Comparison of ENCODE assay signal across 27 mouse cellular contexts in genomic region chr7:140853386-140853785, GRCm38 (mm10). TPM values are rescaled to one million over a fixed set of nuclear protein-coding genes. Genes with fewer than 3 reads are reported as not detected.
A peak's percentile ranks its signal among the peaks of the same experiment; 100 is the strongest.
DNase-seq lines count a peak whose midpoint lies in the region; ATAC-seq and TF ChIP-seq lines count a peak whose summit lies in the region.
"Had no signal": no experiment of that assay in that cellular context is flagged by ENCODE, and none has a peak within 500 bp of the region (broad histone marks: within the 10 kb centered on the region; RNA-seq: fewer than 3 reads in every experiment).

No protein-coding gene starts in this region.

- 0 out of 2 replicates have a peak overlapping the region, but pooled peaks have one; percentile 25 for H3K9ac ChIP-seq in liver, embryonic 11.5 days (ENCODE audit: low read depth, low read length)
- H3K9ac ChIP-seq: embryonic facial prominence, embryonic 12.5 days; forebrain, postnatal 0 days; heart, embryonic 15.5 days; liver, embryonic 14.5 days; neural tube, embryonic 13.5 days had no signal

- H3K4me2 ChIP-seq in liver, embryonic 11.5 days, result no peak overlapping the region
- H3K4me2 ChIP-seq: embryonic facial prominence, embryonic 12.5 days; heart, embryonic 15.5 days; midbrain, embryonic 11.5 days; neural tube, embryonic 13.5 days had no signal

- TF ChIP-seq POLR2A in testis, adult 2 months (IDR thresholded peaks at IDR 0.05; ENCODE audit: control insufficient read depth, low read depth, low read length), result 0 out of 2 replicates have a peak, but pooled peaks have one; percentile 14

- no peaks in the 10 kb centered on the region for H3K27me3 ChIP-seq in testis, adult 2 months (ENCODE audit: control insufficient read depth, insufficient read depth, low read length)
- no peaks in the 10 kb centered on the region for H3K27me3 ChIP-seq in liver, embryonic 11.5 days (replicated peaks; ENCODE audit: control insufficient read depth, insufficient read depth, low read length)
- no peaks in the 10 kb centered on the region for H3K27me3 ChIP-seq in limb, embryonic 10.5 days (ENCODE audit: low read depth, poor library complexity, severe bottlenecking)
- peaks cover under 1% of the 10 kb centered on the region; the same call in 1 of the 2 replicates for H3K27me3 ChIP-seq in heart, embryonic 10.5 days (ENCODE audit: insufficient read depth, poor library complexity, severe bottlenecking)
- H3K27me3 ChIP-seq: embryonic facial prominence, embryonic 12.5 days; heart, embryonic 15.5 days; neural tube, embryonic 13.5 days had no signal

- no peak for TF ChIP-seq CTCF in gastrocnemius, adult 2 months (IDR thresholded peaks at IDR 0.05)
- TF ChIP-seq CTCF in testis, adult 2 months (IDR thresholded peaks at IDR 0.05; ENCODE audit: control insufficient read depth, insufficient read depth, insufficient replicate concordance, low read depth, low read length), result no peak

- ATAC-seq in liver, embryonic 11.5 days (replicated peaks; ENCODE audit: low FRiP score), result no peak
- ATAC-seq: forebrain, postnatal 0 days; hindbrain, postnatal 0 days had no signal

- intact Hi-C loops in gastrocnemius, adult 2 months (cut with DNase I), result no loop called here

- no peaks in the 10 kb centered on the region for H3K36me3 ChIP-seq in testis, adult 2 months (ENCODE audit: control insufficient read depth, insufficient read depth, low read length)
- H3K36me3 ChIP-seq in liver, embryonic 11.5 days (ENCODE audit: control insufficient read depth, insufficient read depth, low read length), result peaks cover 23% of the 10 kb centered on the region
- H3K36me3 ChIP-seq in limb, embryonic 10.5 days, result peaks cover 38% of the 10 kb centered on the region
- H3K36me3 ChIP-seq in heart, embryonic 10.5 days, result peaks cover 39% of the 10 kb centered on the region

- WGBS in liver, embryonic 11.5 days, result 78% methylated on average over 9 of the region's 9 CpGs
- WGBS in limb, embryonic 10.5 days, result 78% methylated on average over 9 of the region's 9 CpGs
- WGBS in heart, embryonic 10.5 days, result 84% methylated on average over 9 of the region's 9 CpGs

- no peak overlapping the region for H3K4me3 ChIP-seq in gastrocnemius, adult 2 months
- no peak overlapping the region for H3K4me3 ChIP-seq in testis, adult 2 months (ENCODE audit: control insufficient read depth, low read depth, low read length)
- no peak overlapping the region for H3K4me3 ChIP-seq in liver, embryonic 11.5 days (ENCODE audit: low read depth, low read length)
- no peak overlapping the region for H3K4me3 ChIP-seq in limb, embryonic 10.5 days
- H3K4me3 ChIP-seq in heart, embryonic 10.5 days, result no peak overlapping the region
- H3K4me3 ChIP-seq: embryonic facial prominence, embryonic 12.5 days; heart, embryonic 15.5 days; neural tube, embryonic 13.5 days had no signal

- no peaks in the 10 kb centered on the region for H3K9me3 ChIP-seq in liver, embryonic 11.5 days (ENCODE audit: control insufficient read depth, low read length)
- H3K9me3 ChIP-seq in limb, embryonic 10.5 days (replicated peaks), result no peaks in the 10 kb centered on the region
- no peaks in the 10 kb centered on the region for H3K9me3 ChIP-seq in heart, embryonic 10.5 days
- H3K9me3 ChIP-seq: embryonic facial prominence, embryonic 12.5 days; heart, embryonic 15.5 days; neural tube, embryonic 13.5 days had no signal

- no peak overlapping the region for H3K27ac ChIP-seq in gastrocnemius, adult 2 months
- no peak overlapping the region for H3K27ac ChIP-seq in testis, adult 2 months (ENCODE audit: control insufficient read depth, insufficient read depth, low read depth, low read length)
- no peak overlapping the region for H3K27ac ChIP-seq in liver, embryonic 11.5 days (ENCODE audit: low read depth, low read length)
- H3K27ac ChIP-seq in limb, embryonic 10.5 days, result no peak overlapping the region
- no peak overlapping the region for H3K27ac ChIP-seq in heart, embryonic 10.5 days
- H3K27ac ChIP-seq: embryonic facial prominence, embryonic 12.5 days; heart, embryonic 15.5 days; hindbrain, postnatal 0 days; kidney, postnatal 0 days; liver, embryonic 14.5 days; neural tube, embryonic 13.5 days had no signal

- DNase-seq in gastrocnemius, adult 2 months, result peak; percentile 19
- no peak for DNase-seq in gastrocnemius, postnatal 25 days
- DNase-seq in testis, postnatal 10 days (ENCODE audit: low spot score), result no peak
- no peak for DNase-seq in liver, embryonic 11.5 days (ENCODE audit: low spot score)
- no peak for DNase-seq in right cerebral cortex, postnatal 10 days (ENCODE audit: low spot score in 2 of 2)
- no peak for DNase-seq in limb, embryonic 10.5 days (ENCODE audit: low spot score)
- DNase-seq in heart, embryonic 10.5 days (ENCODE audit: low spot score), result no peak
- DNase-seq: cerebellum, adult 9-10 months; forebrain, postnatal 0 days; heart, adult 18-20 months; lung, postnatal 36 days; right cerebral cortex, postnatal 25 days; thymus, postnatal 4 days had no signal

- peaks cover 16% of the 10 kb centered on the region for H3K4me1 ChIP-seq in testis, adult 2 months (ENCODE audit: control insufficient read depth, insufficient read depth, low read length)
- peaks cover 17% of the 10 kb centered on the region for H3K4me1 ChIP-seq in liver, embryonic 11.5 days (replicated peaks; ENCODE audit: control insufficient read depth, insufficient read depth, low read length)
- peaks cover 30% of the 10 kb centered on the region for H3K4me1 ChIP-seq in limb, embryonic 10.5 days
- H3K4me1 ChIP-seq in heart, embryonic 10.5 days, result peaks cover 21% of the 10 kb centered on the region

RNA-seq across cellular contexts. Expression of gene Gm45785, which starts 2.7 kb away (rescaled TPM):
- total RNA-seq in gastrocnemius, adult 2 months (2021), result not detected
- total RNA-seq in gastrocnemius, postnatal 25 days (2021), result not detected
- not detected in 2 replicates for polyA plus RNA-seq in testis, adult 2 months (2012; rRNA removed)
- polyA plus RNA-seq in liver, embryonic 11.5 days (2014; fragmentation: Nextera tagmentation; extraction: Ambion mirVana), result not detected in 2 replicates
- not detected in 2 replicates for polyA plus RNA-seq in limb, embryonic 10.5 days (2016; fragmentation: Nextera tagmentation; extraction: Ambion mirVana)
- not detected in 2 replicates for polyA plus RNA-seq in heart, embryonic 10.5 days (2016; fragmentation: Nextera tagmentation; extraction: Ambion mirVana)
- total RNA-seq: gastrocnemius, adult 8-10 months; heart, adult 18-20 months; layer of hippocampus, postnatal 25 days had no signal
- polyA plus RNA-seq: embryonic facial prominence, embryonic 12.5 days; forebrain, postnatal 0 days; heart, embryonic 15.5 days; hindbrain, postnatal 0 days; liver, embryonic 14.5 days; midbrain, embryonic 11.5 days; neural tube, embryonic 13.5 days had no signal

RNA-seq across cellular contexts. Expression of gene Ric8a, which starts 3.4 kb away (rescaled TPM):
- 10 to 100 TPM; 12.7 TPM for total RNA-seq in gastrocnemius, adult 2 months (2021)
- total RNA-seq in gastrocnemius, postnatal 25 days (2021), result 10 to 100 TPM; 13.5 to 14.0 TPM
- 33.7 and 34.5 TPM in 2 replicates for polyA plus RNA-seq in testis, adult 2 months (2012; rRNA removed)
- polyA plus RNA-seq in liver, embryonic 11.5 days (2014; fragmentation: Nextera tagmentation; extraction: Ambion mirVana), result 44.3 and 45.4 TPM in 2 replicates
- polyA plus RNA-seq in limb, embryonic 10.5 days (2016; fragmentation: Nextera tagmentation; extraction: Ambion mirVana), result 45.2 and 54.2 TPM in 2 replicates
- 47.3 and 58.8 TPM in 2 replicates for polyA plus RNA-seq in heart, embryonic 10.5 days (2016; fragmentation: Nextera tagmentation; extraction: Ambion mirVana)

RNA-seq across cellular contexts. Expression of gene Bet1l, which starts 4.0 kb away (rescaled TPM):
- 1 to 10 TPM; 6.0 to 6.9 TPM for total RNA-seq in gastrocnemius, adult 2 months (2021)
- total RNA-seq in gastrocnemius, postnatal 25 days (2021), result 10 to 100 TPM in 1 of 2 experiments, 1 to 10 TPM in 1; 7.7 to 10.6 TPM
- 20.8 and 22.9 TPM in 2 replicates for polyA plus RNA-seq in testis, adult 2 months (2012; rRNA removed)
- 21.5 and 25.1 TPM in 2 replicates for polyA plus RNA-seq in liver, embryonic 11.5 days (2014; fragmentation: Nextera tagmentation; extraction: Ambion mirVana)
- 23.0 and 26.1 TPM in 2 replicates for polyA plus RNA-seq in limb, embryonic 10.5 days (2016; fragmentation: Nextera tagmentation; extraction: Ambion mirVana)
- 28.1 and 31.4 TPM in 2 replicates for polyA plus RNA-seq in heart, embryonic 10.5 days (2016; fragmentation: Nextera tagmentation; extraction: Ambion mirVana)

RNA-seq across cellular contexts. Expression of gene Odf3, which starts 5.8 kb away (rescaled TPM):
- total RNA-seq in gastrocnemius, adult 2 months (2021), result not detected
- total RNA-seq in gastrocnemius, postnatal 25 days (2021), result not detected
- 539 and 573 TPM in 2 replicates for polyA plus RNA-seq in testis, adult 2 months (2012; rRNA removed)
- polyA plus RNA-seq in liver, embryonic 11.5 days (2014; fragmentation: Nextera tagmentation; extraction: Ambion mirVana), result not detected in 2 replicates
- polyA plus RNA-seq in limb, embryonic 10.5 days (2016; fragmentation: Nextera tagmentation; extraction: Ambion mirVana), result not detected in 2 replicates
- not detected in 2 replicates for polyA plus RNA-seq in heart, embryonic 10.5 days (2016; fragmentation: Nextera tagmentation; extraction: Ambion mirVana)
- total RNA-seq: forebrain, postnatal 0 days; gastrocnemius, adult 8-10 months; heart, adult 18-20 months; hematopoietic stem cell, adult 5-6 weeks; layer of hippocampus, postnatal 25 days; left cerebral cortex, postnatal 14 days; monocyte, adult 5-6 weeks had no signal
- polyA plus RNA-seq: embryonic facial prominence, embryonic 12.5 days; heart, embryonic 15.5 days; kidney, postnatal 0 days; liver, embryonic 14.5 days; midbrain, embryonic 11.5 days; neural tube, embryonic 13.5 days had no signal

RNA-seq across cellular contexts. Expression of gene Scgb1c1, which starts 8.0 kb away (rescaled TPM):
- not detected for total RNA-seq in gastrocnemius, adult 2 months (2021)
- not detected for total RNA-seq in gastrocnemius, postnatal 25 days (2021)
- polyA plus RNA-seq in testis, adult 2 months (2012; rRNA removed), result not detected in 2 replicates
- not detected in 2 replicates for polyA plus RNA-seq in liver, embryonic 11.5 days (2014; fragmentation: Nextera tagmentation; extraction: Ambion mirVana)
- polyA plus RNA-seq in limb, embryonic 10.5 days (2016; fragmentation: Nextera tagmentation; extraction: Ambion mirVana), result not detected in 2 replicates
- not detected in 2 replicates for polyA plus RNA-seq in heart, embryonic 10.5 days (2016; fragmentation: Nextera tagmentation; extraction: Ambion mirVana)
- total RNA-seq: forebrain, postnatal 0 days; gastrocnemius, adult 8-10 months; hematopoietic stem cell, adult 5-6 weeks; hindbrain, postnatal 0 days; layer of hippocampus, postnatal 25 days; left cerebral cortex, postnatal 14 days; monocyte, adult 5-6 weeks had no signal
- polyA plus RNA-seq: cortical plate, adult 2 months; embryonic facial prominence, embryonic 12.5 days; forebrain, postnatal 0 days; heart, embryonic 15.5 days; hindbrain, postnatal 0 days; kidney, postnatal 0 days; liver, embryonic 14.5 days; midbrain, embryonic 11.5 days; neural tube, embryonic 13.5 days had no signal
